Mouse (Mus musculus) heart, adult 2 months (tissue): ENCODE results near the gene Bcar3.

Source experiments
- CTCF ChIP-seq: fragments of 200-600 bp; IDR thresholded peaks from 2 replicates; pipeline ENCODE4 v1.8.1; 2022; ENCODE audit warnings: antibody characterized with exemption, mild to moderate bottlenecking, moderate library complexity
- EP300 ChIP-seq: fragments of 200-500 bp; IDR thresholded peaks from 2 replicates; pipeline ENCODE4 v1.6.1; 2011; ENCODE audit warnings: low read depth, low read length, control low read depth; ENCODE audit not compliant: insufficient read depth
- POLR2A ChIP-seq: fragments of 200-500 bp; IDR thresholded peaks from 2 replicates; pipeline ENCODE4 v1.6.1; 2011; ENCODE audit warnings: mild to moderate bottlenecking, low read depth, low read length, control low read depth; ENCODE audit not compliant: insufficient read depth

DNA sequence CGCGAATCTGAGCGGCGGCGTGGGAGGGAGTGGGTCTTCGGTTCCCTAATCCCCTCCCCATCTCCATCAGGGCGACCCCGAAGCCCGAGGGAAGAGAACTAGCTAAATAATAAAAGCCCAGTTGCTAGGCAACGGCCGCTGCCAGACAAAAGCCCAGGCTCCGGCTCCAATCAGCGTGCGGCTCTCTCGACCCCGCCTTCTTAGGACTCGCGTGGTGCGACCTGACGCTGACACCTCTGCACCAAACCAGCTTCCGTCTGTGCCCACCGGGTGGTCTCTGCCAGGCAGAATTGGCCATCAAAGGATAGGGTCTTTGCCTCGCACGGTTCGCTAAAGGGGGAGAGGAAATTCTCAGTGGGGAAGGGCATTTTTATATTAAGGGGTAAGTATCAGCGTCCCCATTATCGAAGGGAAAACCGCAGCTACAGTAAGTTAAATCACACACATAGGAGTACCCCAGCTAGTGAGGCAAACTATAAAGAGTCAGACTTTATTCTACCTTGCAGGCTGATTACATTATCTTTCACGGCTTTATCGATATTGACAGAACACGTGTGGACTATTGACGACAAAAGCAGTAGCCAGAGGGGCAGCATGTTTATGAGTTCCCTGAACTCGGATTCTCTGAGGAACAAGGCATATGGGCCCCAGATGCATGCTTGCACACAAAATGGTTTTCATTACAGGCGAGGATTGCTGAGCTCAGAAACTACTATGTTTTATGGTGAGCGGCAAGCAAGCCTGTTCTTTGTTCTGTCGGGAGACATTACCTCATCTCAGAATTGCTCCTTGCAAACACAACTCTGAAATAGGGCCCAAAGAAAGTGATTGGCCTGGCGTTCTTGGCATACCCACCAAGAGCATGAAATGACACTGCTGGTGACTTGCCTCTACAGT, at the start of gene Bcar3:
- TF ChIP-seq CTCF (no peak), POLR2A (peak; percentile 38; the same call in 1 of the 2 replicates), EP300 (0 out of 2 replicates have a peak, but pooled peaks have one; percentile 24)
